Mouse (Mus musculus) liver, embryonic 16.5 days (tissue): ENCODE measurements around the gene Nln. TPM values are rescaled to one million over a fixed set of nuclear protein-coding genes. Genes with fewer than 3 reads are reported as not detected.

Source experiments
- ATAC-seq: fragments of 200-750 bp; cut with Nextera tagmentation; 2 replicates; pipeline ENCODE4 v1.8.0; 2017; ENCODE audit warnings: low read depth, mild to moderate bottlenecking, moderate number of reproducible peaks, moderate library complexity
- H3K27ac ChIP-seq: fragments of 300-500 bp; sonication (generic); 2 replicates; pipeline ENCODE4 v1.5.1; 2014; ENCODE audit warnings: mild to moderate bottlenecking, low read length
- H3K27me3 ChIP-seq: fragments of 300-500 bp; sonication (generic); 2 replicates; pipeline ENCODE4 v1.6.1; 2014; ENCODE audit warnings: low read depth, low read length, mixed read lengths; ENCODE audit not compliant: control insufficient read depth, insufficient read depth
- H3K36me3 ChIP-seq: fragments of 300-500 bp; sonication (generic); 2 replicates; pipeline ENCODE4 v1.6.1; 2014; ENCODE audit warnings: mild to moderate bottlenecking; ENCODE audit not compliant: control insufficient read depth, insufficient read depth
- H3K4me1 ChIP-seq: fragments of 300-500 bp; sonication (generic); 2 replicates; pipeline ENCODE4 v1.6.1; 2014; ENCODE audit warnings: low read depth, low read length, mixed read lengths; ENCODE audit not compliant: control insufficient read depth
- H3K4me2 ChIP-seq: fragments of 300-500 bp; sonication (generic); 2 replicates; pipeline ENCODE4 v1.6.1; 2014; ENCODE audit warnings: low read depth, low read length, mixed read lengths
- H3K4me3 ChIP-seq: fragments of 300-500 bp; sonication (generic); 2 replicates; pipeline ENCODE4 v1.5.1; 2014; ENCODE audit warnings: low read depth, mild to moderate bottlenecking, low read length
- H3K9ac ChIP-seq: fragments of 300-500 bp; sonication (generic); 2 replicates; pipeline ENCODE4 v1.6.1; 2014; ENCODE audit warnings: low read depth, low read length
- H3K9me3 ChIP-seq: fragments of 300-500 bp; sonication (generic); replicated peaks from 2 replicates; pipeline ENCODE4 v1.6.1; 2016; ENCODE audit warnings: low read length; ENCODE audit not compliant: control insufficient read depth
- WGBS: fragments of 180-500 bp; shearing (Covaris S2); extraction: QIAGEN DNeasy Blood & Tissue Kit; methylation state at CpG from one replicate; pipeline ENCODE4 v1.1.7; 2014; ENCODE audit not compliant: insufficient replicate concordance; 5-methylcytosine and 5-hydroxymethylcytosine counted together
- polyA plus RNA-seq: library from polyadenylated mRNA; unstranded; fragments of >200 nt; fragmentation: Nextera tagmentation; extraction: Ambion mirVana; gene quantifications from 2 replicates; pipeline ENCODE4 v1.2.1, GENCODE M21; 2015

Gene Nln
- polyA plus RNA-seq, 1 experiment from 2014 or later: 18.3 TPM

GRCm38 (mm10) chr13:104031821-104032331, 77.5 kb downstream of the Nln start:
- Histone ChIP-seq H3K36me3 (no peaks in the 10 kb centered on the region), H3K4me3 (no peak overlapping the region), H3K9ac (no peak overlapping the region), H3K4me1 (peaks cover 23% of the 10 kb centered on the region), H3K4me2 (no peak overlapping the region), H3K27me3 (no peaks in the 10 kb centered on the region), H3K27ac (no peak overlapping the region), H3K9me3 (no peaks in the 10 kb centered on the region)
- ATAC-seq: no peak
- WGBS: 75% methylated on average over 12 of the region's 12 CpGs

GRCm38 (mm10) chr13:104030956-104031355, 78.5 kb downstream of the Nln start:
- Histone ChIP-seq H3K27me3 (no peaks in the 10 kb centered on the region), H3K4me1 (peaks cover 23% of the 10 kb centered on the region), H3K36me3 (no peaks in the 10 kb centered on the region), H3K4me2 (no peak overlapping the region), H3K4me3 (no peak overlapping the region), H3K9me3 (no peaks in the 10 kb centered on the region), H3K9ac (no peak overlapping the region), H3K27ac (no peak overlapping the region)
- ATAC-seq: no peak
- 81% methylated on average over 4 of the region's 4 CpGs for WGBS

- no peak overlapping the region for H3K9ac ChIP-seq
- ATAC-seq: peak; percentile 51; the same call in 1 of the 2 replicates
- no peak overlapping the region for H3K27ac ChIP-seq
- no peaks in the 10 kb centered on the region for H3K36me3 ChIP-seq
- H3K9me3 ChIP-seq: no peaks in the 10 kb centered on the region
- H3K4me2 ChIP-seq: no peak overlapping the region
- no peaks in the 10 kb centered on the region for H3K27me3 ChIP-seq
- no peak overlapping the region for H3K4me3 ChIP-seq
- H3K4me1 ChIP-seq: peaks cover 18% of the 10 kb centered on the region
Observed at GRCm38 (mm10) chr13:104029511-104029910, 79.9 kb downstream of the Nln start.

- H3K27ac ChIP-seq: no peak overlapping the region
Observed at GRCm38 (mm10) chr13:104029089-104029488, 80.3 kb downstream of the Nln start.

GRCm38 (mm10) chr13:104026525-104026924, 82.9 kb downstream of the Nln start:
- Histone ChIP-seq H3K4me3 (no peak overlapping the region), H3K4me1 (peaks cover 12% of the 10 kb centered on the region), H3K9me3 (no peaks in the 10 kb centered on the region), H3K4me2 (no peak overlapping the region), H3K27ac (no peak overlapping the region), H3K9ac (no peak overlapping the region), H3K27me3 (no peaks in the 10 kb centered on the region), H3K36me3 (no peaks in the 10 kb centered on the region)
- no peak for ATAC-seq
- 63% methylated on average over 3 of the region's 3 CpGs for WGBS

More at GRCm38 (mm10) chr13:104029089-104029488, 80.3 kb downstream of the Nln start:
- no peaks in the 10 kb centered on the region for H3K27me3 ChIP-seq
- WGBS: 59% methylated on average over 5 of the region's 5 CpGs
- peaks cover 18% of the 10 kb centered on the region for H3K4me1 ChIP-seq
- H3K36me3 ChIP-seq: no peaks in the 10 kb centered on the region
- no peaks in the 10 kb centered on the region for H3K9me3 ChIP-seq
- no peak overlapping the region for H3K4me2 ChIP-seq
- no peak overlapping the region for H3K9ac ChIP-seq
- no peak for ATAC-seq
- no peak overlapping the region for H3K4me3 ChIP-seq

- 61% methylated on average over 6 of the region's 6 CpGs for WGBS
- Histone ChIP-seq H3K4me1 (peaks cover 12% of the 10 kb centered on the region), H3K27ac (no peak overlapping the region; the same call in 1 of the 2 replicates), H3K4me2 (no peak overlapping the region), H3K4me3 (no peak overlapping the region), H3K36me3 (no peaks in the 10 kb centered on the region), H3K27me3 (no peaks in the 10 kb centered on the region), H3K9me3 (no peaks in the 10 kb centered on the region), H3K9ac (no peak overlapping the region)
- no peak for ATAC-seq
Observed at GRCm38 (mm10) chr13:104025710-104025995, 83.8 kb downstream of the Nln start.

GRCm38 (mm10) chr13:104024856-104025709, 84.3 kb downstream of the Nln start:
- Histone ChIP-seq H3K27ac (no peak overlapping the region; the same call in 1 of the 2 replicates), H3K4me2 (no peak overlapping the region), H3K9me3 (no peaks in the 10 kb centered on the region), H3K4me1 (peaks cover 12% of the 10 kb centered on the region), H3K27me3 (no peaks in the 10 kb centered on the region), H3K9ac (no peak overlapping the region), H3K36me3 (peaks cover 2% of the 10 kb centered on the region; the same call in 1 of the 2 replicates), H3K4me3 (no peak overlapping the region)
- ATAC-seq: no peak
- 72% methylated on average over 18 of the region's 18 CpGs for WGBS

GRCm38 (mm10) chr13:104024275-104024674, 85.1 kb downstream of the Nln start:
- H3K4me2 ChIP-seq: no peak overlapping the region
- no peak overlapping the region for H3K4me3 ChIP-seq
- no peaks in the 10 kb centered on the region for H3K27me3 ChIP-seq
- H3K9me3 ChIP-seq: no peaks in the 10 kb centered on the region
- 72% methylated on average over 2 of the region's 2 CpGs for WGBS
- peaks cover 4% of the 10 kb centered on the region for H3K4me1 ChIP-seq
- no peak overlapping the region for H3K27ac ChIP-seq
- peaks cover 4% of the 10 kb centered on the region; the same call in 1 of the 2 replicates for H3K36me3 ChIP-seq
- H3K9ac ChIP-seq: no peak overlapping the region
- peak; percentile 42; the same call in 1 of the 2 replicates for ATAC-seq

- WGBS: 74% methylated on average over 11 of the region's 11 CpGs
- ATAC-seq: no peak
- no peak overlapping the region for H3K4me3 ChIP-seq
Observed at GRCm38 (mm10) chr13:104023356-104023911, 86.0 kb downstream of the Nln start.

More at GRCm38 (mm10) chr13:104023356-104023911, 86.0 kb downstream of the Nln start:
- H3K9me3 ChIP-seq: no peaks in the 10 kb centered on the region
- no peaks in the 10 kb centered on the region for H3K27me3 ChIP-seq
- H3K9ac ChIP-seq: no peak overlapping the region
- H3K27ac ChIP-seq: no peak overlapping the region
- peaks cover 4% of the 10 kb centered on the region; the same call in 1 of the 2 replicates for H3K36me3 ChIP-seq
- no peak overlapping the region for H3K4me2 ChIP-seq
- no peaks in the 10 kb centered on the region; the same call in 1 of the 2 replicates for H3K4me1 ChIP-seq
